Mouse (Mus musculus): Measurements from ENCODE around the gene 4921536K21Rik. TPM values are rescaled to one million over a fixed set of nuclear protein-coding genes. Genes with fewer than 3 reads are reported as not detected.

4921536K21Rik gene
- polyA plus RNA-seq, 1 experiment = 56.7 TPM

GRCm38 (mm10) chr11:3876419-3876818, 18.5 kb downstream of the 4921536K21Rik start:
- no peaks in the 10 kb centered on the region for H3K27me3 ChIP-seq (ENCODE audit: control insufficient read depth, insufficient read depth, low read length)
- H3K36me3 ChIP-seq (ENCODE audit: control insufficient read depth, insufficient read depth, low read length) = no peaks in the 10 kb centered on the region
- H3K4me3 ChIP-seq (ENCODE audit: control insufficient read depth, low read depth, low read length) = no peak overlapping the region
- TF ChIP-seq CTCF (IDR thresholded peaks at IDR 0.05; ENCODE audit: control insufficient read depth, insufficient read depth, insufficient replicate concordance, low read depth, low read length) = no peak
- no peak for TF ChIP-seq POLR2A (IDR thresholded peaks at IDR 0.05; ENCODE audit: control insufficient read depth, low read depth, low read length)
- no peaks in the 10 kb centered on the region for H3K4me1 ChIP-seq (ENCODE audit: control insufficient read depth, insufficient read depth, low read length)
- H3K27ac ChIP-seq (ENCODE audit: control insufficient read depth, insufficient read depth, low read depth, low read length) = no peak overlapping the region

DNA sequence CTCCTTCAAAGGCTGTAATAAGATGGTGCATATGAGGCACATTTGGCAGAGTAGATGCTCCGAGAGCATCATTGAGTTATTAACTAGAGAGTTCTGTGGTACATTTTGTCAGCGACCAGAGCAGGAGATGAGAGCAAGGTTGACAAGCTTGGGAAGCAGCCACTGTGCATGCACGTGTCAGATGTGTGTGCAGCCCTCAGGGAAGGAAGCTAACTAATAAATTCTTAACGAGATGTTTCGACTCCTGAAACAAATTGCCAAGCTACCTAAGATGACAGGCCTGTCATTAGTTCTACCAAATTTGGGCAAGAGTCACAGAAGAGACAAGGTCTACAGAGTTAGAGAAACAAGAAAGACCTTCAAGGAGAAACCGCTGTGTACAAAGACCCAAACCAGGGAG, 30.6 kb downstream of the 4921536K21Rik start:
- no peak overlapping the region for H3K27ac ChIP-seq (ENCODE audit: control insufficient read depth, insufficient read depth, low read depth, low read length)
- TF ChIP-seq POLR2A (IDR thresholded peaks at IDR 0.05; ENCODE audit: control insufficient read depth, low read depth, low read length) = no peak
- TF ChIP-seq CTCF (IDR thresholded peaks at IDR 0.05; ENCODE audit: control insufficient read depth, insufficient read depth, insufficient replicate concordance, low read depth, low read length) = no peak
- peak overlapping the region; percentile 94; the same call in 1 of the 2 replicates for H3K4me3 ChIP-seq (ENCODE audit: control insufficient read depth, low read depth, low read length)
- H3K27me3 ChIP-seq (ENCODE audit: control insufficient read depth, insufficient read depth, low read length) = no peaks in the 10 kb centered on the region
- peaks cover 17% of the 10 kb centered on the region for H3K4me1 ChIP-seq (ENCODE audit: control insufficient read depth, insufficient read depth, low read length)
- no peaks in the 10 kb centered on the region for H3K36me3 ChIP-seq (ENCODE audit: control insufficient read depth, insufficient read depth, low read length)

DNA sequence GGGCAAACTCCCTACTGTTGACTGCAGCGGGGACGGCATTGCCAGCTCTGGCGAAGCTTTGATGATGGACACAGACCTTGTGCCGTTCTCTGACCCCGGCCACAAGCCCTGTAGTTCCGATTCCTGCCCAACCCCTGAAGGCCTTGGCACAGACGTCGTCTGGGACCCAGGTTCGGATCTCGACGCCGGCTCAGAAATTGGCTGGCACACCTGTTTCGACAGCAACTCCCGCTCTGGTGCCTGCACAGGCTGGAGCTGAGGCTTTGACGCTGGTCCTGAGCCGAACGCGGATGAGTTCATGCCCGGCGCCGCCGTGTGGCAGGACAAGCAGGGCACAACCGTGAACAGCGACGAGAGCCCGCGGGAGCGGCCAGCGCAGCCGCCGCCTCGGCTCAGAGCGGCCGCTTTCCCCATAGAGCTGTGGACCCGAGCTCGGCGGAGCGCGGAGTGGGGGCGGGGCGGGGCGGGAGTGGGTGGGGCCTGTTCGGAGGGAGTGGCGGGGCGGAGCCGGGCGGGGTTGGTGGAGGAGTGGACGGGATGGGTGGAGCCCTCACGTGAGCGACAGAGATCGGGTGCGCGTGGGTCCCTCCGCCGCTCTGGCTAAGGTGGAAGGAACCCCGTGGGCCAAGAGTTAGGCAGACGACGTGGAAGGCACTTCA, 31.3 kb downstream of the 4921536K21Rik start, which contains the start of gene Osbp2:
Osbp2 (minus strand) TSS at position 450 of the 659 bp plus-strand sequence.
- H3K27ac ChIP-seq (ENCODE audit: control insufficient read depth, insufficient read depth, low read depth, low read length) = peak within 1 kb of the TSS; percentile 63; the same call in 1 of the 2 replicates
- no peaks in the 10 kb centered on the region for H3K27me3 ChIP-seq (ENCODE audit: control insufficient read depth, insufficient read depth, low read length)
- H3K36me3 ChIP-seq (ENCODE audit: control insufficient read depth, insufficient read depth, low read length) = no peaks in the 10 kb centered on the region
- H3K4me1 ChIP-seq (ENCODE audit: control insufficient read depth, insufficient read depth, low read length) = peaks cover 17% of the 10 kb centered on the region
- peak within 1 kb of the TSS; percentile 95 for H3K4me3 ChIP-seq (ENCODE audit: control insufficient read depth, low read depth, low read length)
- peak; percentile 44; the same call in 1 of the 2 replicates for TF ChIP-seq POLR2A (IDR thresholded peaks at IDR 0.05; ENCODE audit: control insufficient read depth, low read depth, low read length)
- TF ChIP-seq CTCF (IDR thresholded peaks at IDR 0.05; ENCODE audit: control insufficient read depth, insufficient read depth, insufficient replicate concordance, low read depth, low read length) = no peak

GRCm38 (mm10) chr11:3862661-3863453, 32.0 kb downstream of the 4921536K21Rik start:
- H3K27ac ChIP-seq (ENCODE audit: control insufficient read depth, insufficient read depth, low read depth, low read length) = no peak overlapping the region
- no peaks in the 10 kb centered on the region for H3K36me3 ChIP-seq (ENCODE audit: control insufficient read depth, insufficient read depth, low read length)
- peak overlapping the region; percentile 95 for H3K4me3 ChIP-seq (ENCODE audit: control insufficient read depth, low read depth, low read length)
- H3K4me1 ChIP-seq (ENCODE audit: control insufficient read depth, insufficient read depth, low read length) = peaks cover 17% of the 10 kb centered on the region
- TF ChIP-seq CTCF (IDR thresholded peaks at IDR 0.05; ENCODE audit: control insufficient read depth, insufficient read depth, insufficient replicate concordance, low read depth, low read length) (no peak), POLR2A (IDR thresholded peaks at IDR 0.05; ENCODE audit: control insufficient read depth, low read depth, low read length) (no peak)
- no peaks in the 10 kb centered on the region for H3K27me3 ChIP-seq (ENCODE audit: control insufficient read depth, insufficient read depth, low read length)

DNA sequence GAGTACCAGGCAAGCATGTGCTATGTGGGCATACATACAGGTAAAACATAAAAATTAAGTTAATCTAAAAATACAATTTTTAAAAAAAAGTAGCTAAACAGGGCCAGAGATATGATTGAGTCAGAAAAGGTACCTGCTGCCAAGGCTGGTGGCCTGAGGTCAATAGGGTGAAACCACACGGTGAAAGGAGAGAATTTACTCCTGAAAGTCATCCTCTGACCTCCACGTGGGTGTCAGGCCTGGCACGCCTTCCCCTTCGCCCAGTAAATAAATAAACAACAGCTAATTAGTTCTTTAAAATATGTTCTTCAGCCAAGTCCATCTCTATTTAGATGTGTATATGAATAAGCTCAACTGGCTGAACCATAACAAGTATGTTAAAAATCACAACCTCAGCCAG, 34.5 kb downstream of the 4921536K21Rik start:
- Histone ChIP-seq H3K4me3 (ENCODE audit: control insufficient read depth, low read depth, low read length) (no peak overlapping the region), H3K36me3 (ENCODE audit: control insufficient read depth, insufficient read depth, low read length) (no peaks in the 10 kb centered on the region), H3K4me1 (ENCODE audit: control insufficient read depth, insufficient read depth, low read length) (peaks cover 17% of the 10 kb centered on the region), H3K27me3 (ENCODE audit: control insufficient read depth, insufficient read depth, low read length) (no peaks in the 10 kb centered on the region), H3K27ac (ENCODE audit: control insufficient read depth, insufficient read depth, low read depth, low read length) (no peak overlapping the region)
- TF ChIP-seq POLR2A (IDR thresholded peaks at IDR 0.05; ENCODE audit: control insufficient read depth, low read depth, low read length) (no peak), CTCF (IDR thresholded peaks at IDR 0.05; ENCODE audit: control insufficient read depth, insufficient read depth, insufficient replicate concordance, low read depth, low read length) (no peak)

- Histone ChIP-seq H3K27me3 (ENCODE audit: control insufficient read depth, insufficient read depth, low read length) (no peaks in the 10 kb centered on the region), H3K27ac (ENCODE audit: control insufficient read depth, insufficient read depth, low read depth, low read length) (no peak overlapping the region), H3K4me3 (ENCODE audit: control insufficient read depth, low read depth, low read length) (no peak overlapping the region), H3K36me3 (ENCODE audit: control insufficient read depth, insufficient read depth, low read length) (no peaks in the 10 kb centered on the region), H3K4me1 (ENCODE audit: control insufficient read depth, insufficient read depth, low read length) (peaks cover 17% of the 10 kb centered on the region)
- no peak for TF ChIP-seq CTCF (IDR thresholded peaks at IDR 0.05; ENCODE audit: control insufficient read depth, insufficient read depth, insufficient replicate concordance, low read depth, low read length)
- no peak for TF ChIP-seq POLR2A (IDR thresholded peaks at IDR 0.05; ENCODE audit: control insufficient read depth, low read depth, low read length)
Measured at GRCm38 (mm10) chr11:3859778-3860177, 35.1 kb downstream of the 4921536K21Rik start.

- TF ChIP-seq POLR2A (IDR thresholded peaks at IDR 0.05; ENCODE audit: control insufficient read depth, low read depth, low read length) (no peak), CTCF (IDR thresholded peaks at IDR 0.05; ENCODE audit: control insufficient read depth, insufficient read depth, insufficient replicate concordance, low read depth, low read length) (no peak)
- no peaks in the 10 kb centered on the region for H3K36me3 ChIP-seq (ENCODE audit: control insufficient read depth, insufficient read depth, low read length)
- no peak overlapping the region for H3K4me3 ChIP-seq (ENCODE audit: control insufficient read depth, low read depth, low read length)
- H3K27me3 ChIP-seq (ENCODE audit: control insufficient read depth, insufficient read depth, low read length) = no peaks in the 10 kb centered on the region
- H3K4me1 ChIP-seq (ENCODE audit: control insufficient read depth, insufficient read depth, low read length) = peaks cover 4% of the 10 kb centered on the region
- H3K27ac ChIP-seq (ENCODE audit: control insufficient read depth, insufficient read depth, low read depth, low read length) = no peak overlapping the region
Measured at GRCm38 (mm10) chr11:3857902-3858301, 37.0 kb downstream of the 4921536K21Rik start.

All from testis, adult 2 months (tissue).